Mouse (Mus musculus): Measurements from ENCODE around the gene Ribc2. TPM values are rescaled to one million over a fixed set of nuclear protein-coding genes. Genes with fewer than 3 reads are reported as not detected.

The Ribc2 gene
- polyA plus RNA-seq, 1 experiment from 2014 or later, result 0.15 TPM

DNA sequence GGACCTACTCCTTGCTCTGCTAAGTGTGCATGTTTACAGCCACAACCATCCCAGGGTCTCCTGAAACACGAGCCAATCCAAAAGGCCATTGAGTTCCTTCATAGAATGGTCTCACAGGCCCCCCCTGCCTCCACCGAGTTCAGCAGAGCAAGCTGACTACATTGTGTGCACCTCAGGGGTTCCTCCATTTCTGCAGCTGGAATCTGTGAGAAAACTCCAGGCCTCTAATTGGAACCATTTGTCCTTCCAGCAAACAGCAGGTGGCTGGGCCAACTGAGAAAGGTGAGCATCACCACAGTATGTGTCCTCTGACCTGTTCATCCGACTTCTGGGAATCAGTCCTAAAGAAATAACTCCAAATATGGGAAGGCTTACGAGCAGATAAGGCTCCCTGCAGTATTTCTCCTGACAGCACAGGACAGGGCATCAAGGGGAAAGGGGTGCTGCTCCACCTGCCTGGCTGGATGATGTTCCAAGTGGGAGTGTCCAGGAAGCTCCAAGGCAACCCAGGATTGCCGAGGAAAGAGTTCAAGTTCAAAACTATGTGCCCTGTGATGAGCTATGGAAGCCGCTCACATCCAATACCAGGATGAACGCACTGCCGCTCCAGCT lies 56.4 kb downstream of the Ribc2 start:
- no peak overlapping the region for H3K27ac ChIP-seq (ENCODE audit: low read depth, low read length)
- no peak overlapping the region for H3K4me3 ChIP-seq (ENCODE audit: low read depth, low read length)
- H3K27me3 ChIP-seq (replicated peaks; ENCODE audit: control insufficient read depth, insufficient read depth, low read length), result no peaks in the 10 kb centered on the region
- no peaks in the 10 kb centered on the region for H3K4me1 ChIP-seq (replicated peaks; ENCODE audit: control insufficient read depth, insufficient read depth, low read length)
- no peak for DNase-seq (ENCODE audit: low spot score)
- no peak overlapping the region for H3K4me2 ChIP-seq
- H3K9ac ChIP-seq (ENCODE audit: low read depth, low read length), result no peak overlapping the region
- no peak for ATAC-seq (replicated peaks; ENCODE audit: low FRiP score)
- H3K36me3 ChIP-seq (ENCODE audit: control insufficient read depth, insufficient read depth, low read length), result no peaks in the 10 kb centered on the region
- no peaks in the 10 kb centered on the region for H3K9me3 ChIP-seq (ENCODE audit: control insufficient read depth, low read length)
- 58% methylated on average over 8 of the region's 8 CpGs for WGBS

Other genes starting within 250 kb of the Ribc2 start
- 1.2 and 1.8 TPM in 2 replicates for gene Gm29666, start 212.0 kb upstream of the Ribc2 start, polyA plus RNA-seq (2014; fragmentation: Nextera tagmentation; extraction: Ambion mirVana)
- 56.7 and 57.3 TPM in 2 replicates for gene Nup50, start 208.7 kb upstream of the Ribc2 start, polyA plus RNA-seq (2014; fragmentation: Nextera tagmentation; extraction: Ambion mirVana)
- 4.6 and 5.5 TPM in 2 replicates for gene 5031439G07Rik, start 143.5 kb upstream of the Ribc2 start, polyA plus RNA-seq (2014; fragmentation: Nextera tagmentation; extraction: Ambion mirVana)
- gene Upk3a, start 114.9 kb upstream of the Ribc2 start, polyA plus RNA-seq (2014; fragmentation: Nextera tagmentation; extraction: Ambion mirVana), result not detected in 2 replicates
- 17.0 and 19.6 TPM in 2 replicates for gene Fam118a, start 103.1 kb upstream of the Ribc2 start, polyA plus RNA-seq (2014; fragmentation: Nextera tagmentation; extraction: Ambion mirVana)
- 0.04 and 0.06 TPM in 2 replicates for gene Smc1b, start 114 bp upstream of the Ribc2 start, polyA plus RNA-seq (2014; fragmentation: Nextera tagmentation; extraction: Ambion mirVana)
- gene Fbln1, start 73.9 kb downstream of the Ribc2 start, polyA plus RNA-seq (2014; fragmentation: Nextera tagmentation; extraction: Ambion mirVana), result 57.6 and 60.2 TPM in 2 replicates
- 196 and 215 TPM in 2 replicates for gene Atxn10, start 204.2 kb downstream of the Ribc2 start, polyA plus RNA-seq (2014; fragmentation: Nextera tagmentation; extraction: Ambion mirVana)

All from liver, embryonic 11.5 days (tissue).